Mouse (Mus musculus) stomach, embryonic 14.5 days (tissue): ENCODE measurements around the gene Tomm6. TPM values are rescaled to one million over a fixed set of nuclear protein-coding genes. Genes with fewer than 3 reads are reported as not detected.
A peak's percentile ranks its signal among the peaks of the same experiment; 100 is the strongest.

ENCODE experiments used
- ATAC-seq: fragments of 200-750 bp; cut with Nextera tagmentation; 2 replicates; pipeline ENCODE4 v1.8.0; 2017; ENCODE audit warnings: low read depth, moderate TSS enrichment; ENCODE audit not compliant: insufficient number of reproducible peaks, insufficient read depth, low FRiP score
- H3K27ac ChIP-seq: fragments of 300-500 bp; sonication (generic); 2 replicates; pipeline ENCODE4 v1.5.1; 2014; ENCODE audit warnings: mild to moderate bottlenecking, low read length, moderate library complexity, mixed read lengths
- H3K27me3 ChIP-seq: fragments of 300-500 bp; sonication (generic); 2 replicates; pipeline ENCODE4 v1.6.1; 2014; ENCODE audit warnings: low read length, control low read depth, mixed read lengths; ENCODE audit not compliant: control insufficient read depth, insufficient read depth
- H3K36me3 ChIP-seq: fragments of 300-500 bp; sonication (generic); 2 replicates; pipeline ENCODE4 v1.6.1; 2014; ENCODE audit warnings: mild to moderate bottlenecking, control low read depth, low read length, moderate library complexity, mixed read lengths; ENCODE audit not compliant: control insufficient read depth, insufficient read depth
- H3K4me1 ChIP-seq: fragments of 300-500 bp; sonication (generic); 2 replicates; pipeline ENCODE4 v1.6.1; 2014; ENCODE audit warnings: low read length, control low read depth, mixed read lengths; ENCODE audit not compliant: control insufficient read depth, insufficient read depth
- H3K4me2 ChIP-seq: fragments of 300-500 bp; sonication (generic); replicated peaks from 2 replicates; pipeline ENCODE4 v1.6.1; 2014; ENCODE audit warnings: low read depth, low read length, control low read depth
- H3K4me3 ChIP-seq: fragments of 300-500 bp; sonication (generic); 2 replicates; pipeline ENCODE4 v1.5.1; 2014; ENCODE audit warnings: low read depth, low read length, control low read depth
- H3K9ac ChIP-seq: fragments of 300-500 bp; sonication (generic); replicated peaks from 2 replicates; pipeline ENCODE4 v1.6.1; 2014; ENCODE audit warnings: low read depth, mild to moderate bottlenecking, control low read depth, low read length, moderate library complexity, mixed read lengths
- H3K9me3 ChIP-seq: fragments of 300-500 bp; sonication (generic); 2 replicates; pipeline ENCODE4 v1.6.1; 2016; ENCODE audit warnings: low read depth, low read length, control low read depth; ENCODE audit not compliant: control insufficient read depth
- whole genome bisulfite sequencing: fragments of 180-500 bp; shearing (Covaris S2); extraction: QIAGEN DNeasy Blood & Tissue Kit; methylation state at CpG from one replicate; pipeline ENCODE4 v1.1.7; 2014; 5-methylcytosine and 5-hydroxymethylcytosine counted together
- polyA plus RNA-seq: library from polyadenylated mRNA; unstranded; fragments of >200 nt; fragmentation: Nextera tagmentation; extraction: Ambion mirVana; gene quantifications from 2 replicates; pipeline ENCODE4 v1.2.1, GENCODE M21; 2014

Tomm6 gene
- polyA plus RNA-seq, 1 experiment from 2014 or later = 439 TPM

DNA sequence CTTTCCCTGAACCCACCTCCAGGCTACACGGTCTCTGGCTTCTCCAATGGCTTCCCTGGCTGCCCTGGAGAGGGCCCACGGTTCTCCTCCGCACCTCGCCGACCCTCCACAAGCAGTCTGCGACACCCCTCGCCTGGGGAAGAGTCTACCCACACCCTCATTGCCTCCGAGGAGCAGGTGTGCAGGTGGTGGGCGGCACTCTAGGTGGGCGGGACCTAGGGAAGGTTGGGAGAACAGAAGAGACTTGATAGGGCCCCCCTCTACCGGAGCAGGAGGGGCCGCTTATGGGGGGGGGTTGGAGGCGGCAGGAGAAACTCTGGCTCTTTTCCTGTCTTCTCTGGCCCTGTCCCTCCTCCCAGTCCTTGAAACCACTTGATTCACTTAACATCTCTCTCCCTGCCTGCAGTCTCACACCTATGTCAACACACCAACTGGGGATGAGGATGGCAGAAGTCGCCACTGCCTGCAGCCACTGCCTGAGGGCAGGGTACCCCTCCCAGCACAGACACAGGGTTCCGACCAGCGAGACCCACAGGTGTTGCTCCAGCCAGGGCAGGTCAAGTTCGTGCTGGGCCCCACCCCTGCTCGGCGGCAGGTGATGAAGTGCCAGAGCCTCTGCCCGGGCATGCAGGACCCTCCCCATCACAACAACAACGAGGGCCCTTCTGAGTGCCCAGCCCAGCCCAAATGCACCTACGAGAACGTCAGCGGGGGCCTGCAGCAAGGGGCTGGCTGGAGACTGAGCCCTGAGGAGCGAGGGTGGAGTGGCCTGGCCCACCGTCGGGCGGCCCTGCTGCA is 14.6 kb upstream of the Tomm6 start:
- Histone ChIP-seq H3K36me3 (peaks cover 3% of the 10 kb centered on the region; the same call in 1 of the 2 replicates), H3K27me3 (no peaks in the 10 kb centered on the region), H3K27ac (no peak overlapping the region), H3K4me1 (peaks cover 5% of the 10 kb centered on the region; the same call in 1 of the 2 replicates), H3K4me3 (no peak overlapping the region), H3K9ac (no peak overlapping the region), H3K4me2 (no peak overlapping the region), H3K9me3 (no peaks in the 10 kb centered on the region)
- WGBS = 40% methylated on average over 28 of the region's 28 CpGs
- ATAC-seq = peak; percentile 5; the same call in 1 of the 2 replicates

DNA sequence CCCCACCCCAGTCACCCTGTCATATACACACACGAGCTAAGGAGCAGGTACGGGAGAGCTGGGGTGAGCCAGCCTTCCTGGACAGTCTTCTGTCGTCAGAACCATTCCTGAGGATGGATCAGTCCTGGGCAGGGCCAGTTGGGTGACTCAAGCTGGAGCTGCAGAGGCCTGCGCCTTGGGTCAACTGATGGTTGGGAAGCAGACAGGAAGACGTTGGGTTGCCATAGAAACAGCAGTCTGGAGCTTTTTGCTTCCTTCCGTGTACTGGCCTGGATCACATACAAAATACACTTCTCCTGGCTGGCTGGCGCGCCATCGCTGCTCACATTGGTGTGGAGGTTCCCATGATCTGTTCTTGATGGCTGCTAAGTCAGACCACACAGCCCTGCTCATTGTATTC is 13.6 kb upstream of the Tomm6 start:
- 73% methylated on average over 9 of the region's 9 CpGs for WGBS
- Histone ChIP-seq H3K9me3 (no peaks in the 10 kb centered on the region), H3K36me3 (peaks cover 3% of the 10 kb centered on the region; the same call in 1 of the 2 replicates), H3K27ac (no peak overlapping the region), H3K9ac (no peak overlapping the region), H3K27me3 (no peaks in the 10 kb centered on the region), H3K4me1 (peaks cover 4% of the 10 kb centered on the region; the same call in 1 of the 2 replicates), H3K4me3 (no peak overlapping the region), H3K4me2 (no peak overlapping the region)
- ATAC-seq = no peak

DNA sequence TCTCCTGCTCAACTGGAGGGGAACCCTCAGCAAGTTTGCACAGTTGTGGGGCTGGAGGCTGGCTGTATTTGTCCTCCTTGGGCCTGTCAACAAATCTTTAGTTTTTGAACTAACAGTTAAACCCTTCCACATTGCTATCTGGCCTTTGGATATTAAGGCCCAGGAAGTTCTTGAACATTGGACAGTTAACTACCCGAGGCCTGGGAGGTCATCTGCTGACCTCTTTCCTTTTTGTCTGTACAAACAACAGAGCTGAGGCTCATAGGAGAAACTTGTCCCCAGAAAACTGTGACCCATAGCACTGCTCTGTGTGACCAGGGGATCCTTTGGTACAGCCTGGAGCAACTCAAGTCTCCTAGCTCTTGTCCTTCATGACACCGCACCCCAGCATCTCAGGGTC is 10.9 kb upstream of the Tomm6 start:
- Histone ChIP-seq H3K27ac (no peak overlapping the region), H3K4me1 (peaks cover 7% of the 10 kb centered on the region; the same call in 1 of the 2 replicates), H3K27me3 (no peaks in the 10 kb centered on the region), H3K9ac (no peak overlapping the region), H3K36me3 (peaks cover 3% of the 10 kb centered on the region; the same call in 1 of the 2 replicates), H3K9me3 (no peaks in the 10 kb centered on the region), H3K4me3 (no peak overlapping the region), H3K4me2 (no peak overlapping the region)
- no peak for ATAC-seq
- WGBS = 80% methylated on average over 2 of the region's 2 CpGs

DNA sequence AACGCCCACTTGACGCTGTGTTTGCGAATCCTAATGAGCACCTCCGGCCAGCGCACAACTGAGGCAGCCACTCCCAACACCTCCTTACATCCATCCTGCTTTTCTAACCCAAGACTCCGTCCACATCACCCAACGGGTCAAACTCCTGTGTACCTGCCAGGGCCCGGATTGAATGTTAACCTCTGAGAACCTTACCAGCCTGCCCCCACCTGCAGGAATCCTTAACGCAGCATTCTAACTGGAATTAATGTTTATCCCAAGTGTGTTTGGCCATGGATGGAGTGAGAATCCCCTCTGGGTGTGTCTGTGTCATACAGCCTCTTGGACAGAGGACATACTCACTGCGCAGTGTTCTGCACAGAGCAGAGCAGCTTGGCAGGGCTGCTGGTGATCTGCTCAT is 10.0 kb upstream of the Tomm6 start:
- Histone ChIP-seq H3K4me3 (no peak overlapping the region), H3K9ac (no peak overlapping the region), H3K27me3 (no peaks in the 10 kb centered on the region), H3K9me3 (no peaks in the 10 kb centered on the region), H3K4me2 (no peak overlapping the region), H3K27ac (no peak overlapping the region), H3K4me1 (peaks cover 8% of the 10 kb centered on the region; the same call in 1 of the 2 replicates), H3K36me3 (peaks cover 3% of the 10 kb centered on the region; the same call in 1 of the 2 replicates)
- ATAC-seq = no peak
- 88% methylated on average over 10 of the region's 10 CpGs for WGBS

DNA sequence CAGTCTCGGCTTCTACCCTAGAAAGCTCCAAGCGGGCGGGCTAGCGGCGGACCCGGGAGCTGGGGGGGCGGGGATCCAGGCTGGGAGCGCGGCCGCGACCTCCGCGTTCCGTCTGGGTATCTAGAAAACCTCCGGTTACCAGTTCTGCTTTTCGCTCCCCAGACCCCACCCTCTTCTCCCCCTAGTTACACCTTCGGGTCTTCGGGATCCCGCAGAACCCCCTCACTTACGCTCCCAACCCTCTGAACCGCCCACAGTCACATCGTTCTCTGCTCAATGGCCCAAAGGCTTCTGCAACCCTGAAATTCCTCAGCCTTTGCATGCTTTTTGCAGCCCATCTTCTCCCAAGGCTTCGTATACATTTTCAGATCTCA is 7.1 kb upstream of the Tomm6 start:
- 0% methylated on average over 20 of the region's 23 CpGs for WGBS
- Histone ChIP-seq H3K9ac (peak overlapping the region; percentile 74), H3K27me3 (no peaks in the 10 kb centered on the region), H3K36me3 (0 out of 2 replicates have a peak, but pooled peaks cover 3% of the 10 kb centered on the region), H3K9me3 (no peaks in the 10 kb centered on the region), H3K4me2 (peak overlapping the region; percentile 82), H3K4me3 (peak overlapping the region; percentile 59), H3K27ac (peak overlapping the region; percentile 27; the same call in 1 of the 2 replicates), H3K4me1 (peaks cover 8% of the 10 kb centered on the region; the same call in 1 of the 2 replicates)
- no peak; the same call in 1 of the 2 replicates for ATAC-seq

DNA sequence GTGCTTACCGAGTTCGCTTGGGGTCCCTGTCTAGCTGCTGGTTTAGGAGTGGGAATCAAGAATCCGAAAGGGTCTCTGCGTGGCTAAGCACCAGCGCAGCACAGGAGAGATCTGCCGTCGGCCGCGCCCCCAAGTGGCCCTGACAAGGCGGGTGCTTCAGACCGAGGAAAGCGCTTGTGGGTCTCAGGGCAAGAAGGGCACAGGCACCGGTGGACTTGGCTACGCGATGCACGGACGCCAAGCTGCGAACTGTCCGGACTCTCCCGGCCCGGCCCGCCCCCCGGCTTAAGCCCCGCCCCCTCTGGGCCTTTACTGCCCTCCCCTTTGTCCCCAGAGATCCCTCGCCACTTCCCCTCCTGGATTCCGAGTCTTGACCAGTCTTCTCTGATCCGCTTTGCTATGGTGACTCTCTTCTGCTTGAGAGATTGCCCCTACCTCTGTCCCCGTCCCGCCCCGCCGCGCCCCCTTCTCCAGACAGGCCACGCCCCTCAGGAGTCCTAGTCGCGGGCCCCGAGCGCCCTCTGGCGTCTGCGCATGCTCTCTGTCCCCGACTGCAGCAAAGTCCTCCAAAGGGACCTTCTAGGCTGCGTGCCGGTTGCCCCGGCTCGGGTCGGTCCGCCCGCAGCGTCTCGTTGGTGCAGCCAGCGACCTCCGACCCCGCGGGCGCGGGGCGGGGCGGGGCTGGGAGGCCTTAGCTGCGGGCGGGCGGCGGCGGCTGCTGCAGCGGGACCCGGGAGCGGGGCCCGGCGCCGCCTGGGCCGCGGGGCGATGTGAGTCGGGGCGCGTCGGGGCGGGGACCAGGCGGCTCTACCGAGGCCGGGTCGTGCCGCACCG is 6.5 kb upstream of the Tomm6 start, which contains the start of gene Prickle4:
Gene Prickle4, minus strand, starts transcription at position 234 of the 834 bp plus-strand sequence.
- peak within 1 kb of the TSS; percentile 74 for H3K9ac ChIP-seq
- no peaks in the 10 kb centered on the region for H3K36me3 ChIP-seq
- H3K4me2 ChIP-seq = peak within 1 kb of the TSS; percentile 82
- H3K27ac ChIP-seq = peak within 1 kb of the TSS; percentile 27
- WGBS = under 1% methylated on average over 78 of the region's 82 CpGs
- no peaks in the 10 kb centered on the region for H3K9me3 ChIP-seq
- ATAC-seq = peak; percentile 90
- peaks cover 8% of the 10 kb centered on the region; the same call in 1 of the 2 replicates for H3K4me1 ChIP-seq
- H3K4me3 ChIP-seq = peak within 1 kb of the TSS; percentile 59
- H3K27me3 ChIP-seq = no peaks in the 10 kb centered on the region

DNA sequence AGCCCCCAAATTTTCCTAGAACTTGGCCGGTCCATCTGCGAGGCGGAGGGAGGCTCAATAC is 6.1 kb upstream of the Tomm6 start, which contains the start of gene Gm21981:
Gene Gm21981, minus strand, starts transcription at position 14 of the 61 bp plus-strand sequence.
- 0% methylated on average over 3 of the region's 3 CpGs for WGBS
- H3K4me2 ChIP-seq = peak within 1 kb of the TSS; percentile 82
- H3K27me3 ChIP-seq = no peaks in the 10 kb centered on the region
- H3K36me3 ChIP-seq = no peaks in the 10 kb centered on the region
- H3K4me1 ChIP-seq = peaks cover 13% of the 10 kb centered on the region; the same call in 1 of the 2 replicates
- peak within 1 kb of the TSS; percentile 59 for H3K4me3 ChIP-seq
- no peak for ATAC-seq
- H3K27ac ChIP-seq = peak within 1 kb of the TSS; percentile 27
- H3K9me3 ChIP-seq = no peaks in the 10 kb centered on the region
- H3K9ac ChIP-seq = peak within 1 kb of the TSS; percentile 74

DNA sequence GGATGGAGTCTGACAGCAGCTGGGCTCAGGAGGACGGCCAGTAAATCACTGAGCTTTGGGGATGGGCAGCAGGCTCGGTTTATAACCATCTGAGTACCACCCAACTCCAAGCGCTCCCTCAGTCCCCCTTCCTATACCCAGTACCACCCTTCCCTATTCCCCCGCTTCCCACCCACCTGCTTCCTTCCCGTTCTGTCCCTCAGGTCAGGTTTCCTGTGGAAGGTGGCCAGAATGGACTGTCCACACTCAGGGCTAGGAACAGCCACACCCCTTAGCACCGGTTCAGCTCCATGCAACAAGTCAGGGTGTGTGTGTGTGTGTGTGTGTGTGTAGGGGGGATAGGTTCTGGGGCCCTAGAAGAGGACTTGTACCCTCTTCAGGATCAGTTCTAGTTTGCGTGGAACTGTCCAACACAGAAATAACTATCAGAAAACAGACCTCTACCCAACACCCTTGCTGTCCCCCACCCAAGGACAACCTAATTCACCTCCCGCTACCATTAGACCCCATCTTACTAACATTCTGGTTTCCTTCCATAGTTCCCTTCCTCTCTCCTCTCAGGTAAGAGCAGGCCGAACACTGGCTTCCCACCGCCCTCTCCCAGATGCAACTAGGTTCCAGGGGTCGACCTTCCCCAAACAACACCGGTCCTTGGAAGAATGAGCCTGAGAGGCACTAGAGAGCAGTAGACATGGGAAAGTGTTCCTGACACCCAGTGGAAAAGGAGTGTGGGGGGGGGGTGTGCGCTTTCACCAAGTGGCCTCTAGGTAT is 5.7 kb upstream of the Tomm6 start:
- no peak for ATAC-seq
- no peak overlapping the region for H3K9ac ChIP-seq
- 38% methylated on average over 13 of the region's 13 CpGs for WGBS
- H3K4me1 ChIP-seq = peaks cover 14% of the 10 kb centered on the region; the same call in 1 of the 2 replicates
- H3K27ac ChIP-seq = no peak overlapping the region
- H3K4me3 ChIP-seq = peak overlapping the region; percentile 59
- H3K4me2 ChIP-seq = peak overlapping the region; percentile 82
- H3K36me3 ChIP-seq = no peaks in the 10 kb centered on the region
- no peaks in the 10 kb centered on the region for H3K9me3 ChIP-seq
- no peaks in the 10 kb centered on the region for H3K27me3 ChIP-seq
